Mouse (Mus musculus) liver, embryonic 14.5 days (tissue): Measurements from ENCODE around the gene Scg3.

Experiments
- CTCF ChIP-seq: IDR thresholded peaks from 2 replicates; pipeline ENCODE4 v1.5.1; 2016; ENCODE audit warnings: antibody characterized with exemption, low read depth, control low read depth
- EP300 ChIP-seq: IDR thresholded peaks from 2 replicates; pipeline ENCODE4 v1.6.1; 2016; ENCODE audit warnings: antibody characterized with exemption, low read depth

DNA sequence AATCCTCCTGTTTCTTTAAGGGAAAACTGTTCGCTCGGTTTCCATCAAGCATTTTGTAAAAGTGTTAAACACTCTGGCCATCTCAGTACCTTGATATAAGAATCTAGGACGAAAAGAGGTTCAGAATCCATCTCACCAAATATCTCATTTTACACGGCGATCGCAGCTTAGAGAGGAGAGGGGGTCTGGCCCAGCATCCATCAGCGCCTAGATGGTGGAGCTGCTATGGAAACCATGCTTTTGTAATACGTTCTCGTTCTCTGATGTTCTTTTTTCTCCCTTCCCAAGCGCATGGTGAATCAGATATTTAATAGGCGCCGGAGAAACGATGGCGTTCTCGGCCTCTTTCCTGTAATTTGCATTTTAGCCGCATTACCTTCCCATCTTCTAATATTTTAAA, 73.9 kb downstream of the Scg3 start:
- TF ChIP-seq EP300, result no peak
- no peak for TF ChIP-seq CTCF
